Mouse (Mus musculus) intestine, postnatal 0 days (tissue): ENCODE data around the gene Adcy5. TPM values are rescaled to one million over a fixed set of nuclear protein-coding genes. Genes with fewer than 3 reads are reported as not detected.
A peak's percentile ranks its signal among the peaks of the same experiment; 100 is the strongest.

ENCODE experiments used
- ATAC-seq: fragments of 200-750 bp; cut with Nextera tagmentation; 2 replicates; pipeline ENCODE4 v1.8.0; 2017; ENCODE audit warnings: mild to moderate bottlenecking, moderate TSS enrichment, moderate library complexity
- H3K27ac ChIP-seq: fragments of 300-500 bp; sonication (generic); 2 replicates; pipeline ENCODE4 v1.5.1; 2014; ENCODE audit warnings: mild to moderate bottlenecking, low read depth, low read length, moderate library complexity
- H3K27me3 ChIP-seq: fragments of 300-500 bp; sonication (generic); replicated peaks from 2 replicates; pipeline ENCODE4 v1.6.1; 2014; ENCODE audit warnings: low read length, mixed read lengths; ENCODE audit not compliant: control insufficient read depth, insufficient read depth
- H3K36me3 ChIP-seq: fragments of 300-500 bp; sonication (generic); 2 replicates; pipeline ENCODE4 v1.6.1; 2014; ENCODE audit warnings: mild to moderate bottlenecking, moderate library complexity; ENCODE audit not compliant: control insufficient read depth, insufficient read depth
- H3K4me1 ChIP-seq: fragments of 300-500 bp; sonication (generic); replicated peaks from 2 replicates; pipeline ENCODE4 v1.6.1; 2014; ENCODE audit warnings: antibody characterized with exemption, low read length, mixed read lengths; ENCODE audit not compliant: control insufficient read depth, insufficient read depth
- H3K4me2 ChIP-seq: fragments of 300-500 bp; sonication (generic); replicated peaks from 2 replicates; pipeline ENCODE4 v1.6.1; 2014; ENCODE audit warnings: low read depth, mild to moderate bottlenecking, moderate library complexity
- H3K4me3 ChIP-seq: fragments of 300-500 bp; sonication (generic); 2 replicates; pipeline ENCODE4 v1.5.1; 2014; ENCODE audit warnings: low read depth, low read length
- H3K9ac ChIP-seq: fragments of 300-500 bp; sonication (generic); 2 replicates; pipeline ENCODE4 v1.6.1; 2014; ENCODE audit warnings: mild to moderate bottlenecking, low read depth, low read length
- H3K9me3 ChIP-seq: fragments of 300-500 bp; sonication (generic); 2 replicates; pipeline ENCODE4 v1.6.1; 2016; ENCODE audit warnings: mixed run types; ENCODE audit not compliant: control insufficient read depth
- CTCF ChIP-seq: sonication (generic); IDR thresholded peaks from 2 replicates; pipeline ENCODE4 v1.5.1; 2016; ENCODE audit warnings: low read depth, mild to moderate bottlenecking, control low read depth, antibody characterized with exemption, moderate library complexity
- WGBS: fragments of 180-500 bp; shearing (Covaris S2); extraction: QIAGEN DNeasy Blood & Tissue Kit; methylation state at CpG from one replicate; pipeline ENCODE4 v1.1.7; 2014; 5-methylcytosine and 5-hydroxymethylcytosine counted together
- polyA plus RNA-seq: library from polyadenylated mRNA; unstranded; fragments of >200 nt; fragmentation: Nextera tagmentation; extraction: Ambion mirVana; gene quantifications from 2 replicates; pipeline ENCODE4 v1.2.1, GENCODE M21; 2015

The Adcy5 gene
- polyA plus RNA-seq, 1 experiment from 2014 or later: 1.8 TPM

DNA sequence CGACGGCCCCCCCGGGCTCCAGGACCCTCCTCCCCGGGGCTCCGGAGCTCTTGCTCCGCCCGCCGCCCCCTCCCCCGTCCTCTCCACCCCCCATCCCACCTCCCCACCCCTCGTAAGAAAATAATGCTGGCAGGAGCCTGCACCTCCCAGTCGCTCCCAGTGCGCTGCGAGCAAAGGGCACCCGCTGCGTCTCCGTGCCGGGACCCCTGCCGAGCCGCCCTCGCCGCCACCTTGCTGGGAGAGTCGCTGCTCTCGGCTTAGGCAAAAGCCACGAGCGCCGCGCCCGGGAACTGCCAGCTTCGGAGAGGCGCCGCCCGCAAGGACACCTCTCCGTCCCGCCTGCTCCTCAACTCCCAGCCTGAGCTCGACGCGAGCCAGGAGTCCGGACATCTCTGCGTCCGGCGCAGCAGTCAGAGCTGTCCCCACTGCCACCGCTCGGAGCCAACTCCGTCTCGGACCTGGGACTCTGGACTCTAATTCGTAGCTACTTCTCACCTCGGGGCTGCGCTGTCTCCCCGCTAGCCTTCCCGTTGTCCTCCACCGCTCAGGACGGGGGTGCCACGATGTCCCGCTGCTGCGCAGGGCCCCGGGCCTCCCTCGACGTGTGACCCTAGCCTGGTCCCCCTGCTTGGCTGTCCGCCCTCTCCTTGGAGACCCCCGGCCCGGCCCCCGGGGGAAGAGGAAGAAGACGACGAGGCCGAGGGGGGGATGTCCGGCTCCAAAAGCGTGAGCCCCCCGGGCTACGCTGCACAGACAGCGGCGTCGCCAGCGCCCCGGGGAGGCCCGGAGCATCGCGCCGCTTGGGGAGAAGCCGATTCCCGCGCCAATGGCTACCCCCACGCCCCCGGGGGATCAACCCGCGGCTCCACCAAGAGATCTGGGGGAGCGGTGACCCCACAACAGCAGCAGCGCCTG lies 971 bp downstream of the Adcy5 start:
- WGBS: under 1% methylated on average over 75 of the region's 87 CpGs
- H3K4me3 ChIP-seq: peak overlapping the region; percentile 68
- H3K4me2 ChIP-seq: peak overlapping the region; percentile 93
- no peaks in the 10 kb centered on the region for H3K4me1 ChIP-seq
- no peaks in the 10 kb centered on the region for H3K36me3 ChIP-seq
- peak; percentile 14; the same call in 1 of the 2 replicates for ATAC-seq
- H3K27ac ChIP-seq: peak overlapping the region; percentile 54; the same call in 1 of the 2 replicates
- no peaks in the 10 kb centered on the region for H3K9me3 ChIP-seq
- peak; percentile 67 for TF ChIP-seq CTCF
- H3K27me3 ChIP-seq: peaks cover 59% of the 10 kb centered on the region
- peak overlapping the region; percentile 53 for H3K9ac ChIP-seq

DNA sequence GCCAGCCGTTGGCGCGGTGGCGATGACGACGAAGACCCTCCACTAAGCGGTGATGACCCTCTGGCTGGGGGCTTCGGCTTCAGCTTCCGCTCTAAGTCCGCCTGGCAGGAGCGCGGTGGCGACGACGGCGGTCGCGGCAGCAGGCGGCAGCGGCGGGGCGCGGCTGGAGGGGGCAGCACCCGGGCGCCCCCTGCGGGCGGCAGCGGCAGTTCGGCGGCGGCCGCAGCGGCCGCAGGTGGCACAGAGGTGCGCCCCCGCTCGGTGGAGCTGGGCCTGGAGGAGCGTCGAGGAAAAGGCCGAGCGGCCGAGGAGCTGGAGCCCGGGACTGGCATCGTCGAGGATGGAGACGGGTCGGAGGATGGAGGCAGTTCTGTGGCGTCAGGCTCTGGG lies 1.6 kb downstream of the Adcy5 start:
- Histone ChIP-seq H3K4me2 (peak overlapping the region; percentile 93), H3K4me1 (no peaks in the 10 kb centered on the region), H3K9me3 (no peaks in the 10 kb centered on the region), H3K27ac (0 out of 2 replicates have a peak overlapping the region, but pooled peaks have one; percentile 54), H3K27me3 (peaks cover 56% of the 10 kb centered on the region), H3K9ac (no peak overlapping the region; the same call in 1 of the 2 replicates), H3K36me3 (no peaks in the 10 kb centered on the region), H3K4me3 (peak overlapping the region; percentile 68)
- peak; percentile 78 for TF ChIP-seq CTCF
- WGBS: 2% methylated on average over 43 of the region's 48 CpGs
- 0 out of 2 replicates have a peak, but pooled peaks have one; percentile 22 for ATAC-seq

DNA sequence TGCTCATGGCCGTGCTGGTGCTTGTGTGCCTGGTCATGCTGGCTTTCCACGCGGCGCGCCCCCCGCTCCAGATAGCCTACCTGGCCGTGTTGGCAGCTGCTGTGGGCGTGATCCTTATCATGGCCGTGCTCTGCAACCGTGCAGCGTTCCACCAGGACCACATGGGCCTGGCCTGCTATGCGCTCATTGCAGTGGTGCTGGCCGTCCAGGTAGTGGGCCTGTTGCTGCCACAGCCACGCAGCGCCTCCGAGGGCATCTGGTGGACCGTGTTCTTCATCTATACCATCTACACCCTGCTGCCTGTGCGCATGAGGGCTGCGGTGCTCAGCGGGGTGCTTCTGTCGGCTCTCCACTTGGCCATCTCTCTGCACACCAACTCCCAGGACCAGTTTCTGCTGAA lies 2.2 kb downstream of the Adcy5 start:
- H3K4me2 ChIP-seq: peak overlapping the region; percentile 93
- peaks cover 51% of the 10 kb centered on the region for H3K27me3 ChIP-seq
- no peaks in the 10 kb centered on the region for H3K9me3 ChIP-seq
- H3K4me1 ChIP-seq: no peaks in the 10 kb centered on the region
- no peak overlapping the region for H3K9ac ChIP-seq
- H3K4me3 ChIP-seq: peak overlapping the region; percentile 68
- TF ChIP-seq CTCF: no peak
- no peak for ATAC-seq
- no peak overlapping the region for H3K27ac ChIP-seq
- WGBS: 75% methylated on average over 21 of the region's 21 CpGs
- H3K36me3 ChIP-seq: no peaks in the 10 kb centered on the region

DNA sequence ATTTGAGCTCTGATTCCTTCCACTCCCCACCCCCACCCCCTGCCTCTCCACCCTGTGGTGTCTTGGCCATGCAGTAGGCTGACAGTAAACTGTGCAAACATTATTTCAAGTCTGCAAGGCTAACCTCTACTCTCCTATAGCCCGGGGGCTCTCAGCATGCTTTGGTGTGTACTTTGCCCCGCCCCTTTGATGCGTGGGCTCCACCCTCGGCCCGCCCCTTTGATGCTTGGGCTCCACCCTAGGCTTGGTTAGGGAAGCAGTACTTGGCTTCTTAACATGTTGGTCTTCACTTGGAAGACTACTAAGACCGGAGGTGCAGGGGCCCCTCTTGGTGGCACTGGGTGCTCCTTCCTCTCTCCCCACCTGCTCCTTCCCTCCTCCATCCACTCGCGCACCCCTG lies 4.9 kb downstream of the Adcy5 start:
- ATAC-seq: no peak
- Histone ChIP-seq H3K36me3 (no peaks in the 10 kb centered on the region), H3K27ac (no peak overlapping the region), H3K9me3 (no peaks in the 10 kb centered on the region), H3K9ac (no peak overlapping the region), H3K4me2 (no peak overlapping the region), H3K27me3 (peaks cover 29% of the 10 kb centered on the region), H3K4me3 (no peak overlapping the region), H3K4me1 (no peaks in the 10 kb centered on the region)
- WGBS: 56% methylated on average over 8 of the region's 8 CpGs
- no peak for TF ChIP-seq CTCF

DNA sequence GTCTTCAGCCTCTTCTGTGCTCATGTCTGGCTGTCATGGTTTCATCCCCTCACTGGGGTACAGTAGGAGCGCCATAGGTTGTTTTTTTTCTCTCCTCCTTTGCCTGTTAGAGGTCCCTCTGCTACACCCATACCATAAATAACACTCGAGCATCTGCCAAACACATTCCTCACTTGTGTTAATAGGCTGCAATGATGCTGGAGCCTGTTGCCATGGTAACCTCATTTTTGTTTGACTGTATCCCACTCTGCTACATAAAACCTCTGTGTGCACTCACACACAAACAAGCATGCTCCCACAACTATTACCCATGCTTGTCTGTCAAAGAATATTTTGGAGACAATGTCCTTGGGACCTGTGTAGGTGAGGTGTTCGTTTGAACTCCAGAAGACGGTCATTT lies 5.3 kb downstream of the Adcy5 start:
- WGBS: 77% methylated on average over 4 of the region's 4 CpGs
- no peak overlapping the region for H3K4me3 ChIP-seq
- H3K4me2 ChIP-seq: no peak overlapping the region
- ATAC-seq: no peak
- H3K27ac ChIP-seq: no peak overlapping the region
- no peaks in the 10 kb centered on the region for H3K4me1 ChIP-seq
- no peak overlapping the region for H3K9ac ChIP-seq
- no peaks in the 10 kb centered on the region for H3K36me3 ChIP-seq
- TF ChIP-seq CTCF: no peak
- H3K27me3 ChIP-seq: peaks cover 25% of the 10 kb centered on the region
- H3K9me3 ChIP-seq: no peaks in the 10 kb centered on the region

DNA sequence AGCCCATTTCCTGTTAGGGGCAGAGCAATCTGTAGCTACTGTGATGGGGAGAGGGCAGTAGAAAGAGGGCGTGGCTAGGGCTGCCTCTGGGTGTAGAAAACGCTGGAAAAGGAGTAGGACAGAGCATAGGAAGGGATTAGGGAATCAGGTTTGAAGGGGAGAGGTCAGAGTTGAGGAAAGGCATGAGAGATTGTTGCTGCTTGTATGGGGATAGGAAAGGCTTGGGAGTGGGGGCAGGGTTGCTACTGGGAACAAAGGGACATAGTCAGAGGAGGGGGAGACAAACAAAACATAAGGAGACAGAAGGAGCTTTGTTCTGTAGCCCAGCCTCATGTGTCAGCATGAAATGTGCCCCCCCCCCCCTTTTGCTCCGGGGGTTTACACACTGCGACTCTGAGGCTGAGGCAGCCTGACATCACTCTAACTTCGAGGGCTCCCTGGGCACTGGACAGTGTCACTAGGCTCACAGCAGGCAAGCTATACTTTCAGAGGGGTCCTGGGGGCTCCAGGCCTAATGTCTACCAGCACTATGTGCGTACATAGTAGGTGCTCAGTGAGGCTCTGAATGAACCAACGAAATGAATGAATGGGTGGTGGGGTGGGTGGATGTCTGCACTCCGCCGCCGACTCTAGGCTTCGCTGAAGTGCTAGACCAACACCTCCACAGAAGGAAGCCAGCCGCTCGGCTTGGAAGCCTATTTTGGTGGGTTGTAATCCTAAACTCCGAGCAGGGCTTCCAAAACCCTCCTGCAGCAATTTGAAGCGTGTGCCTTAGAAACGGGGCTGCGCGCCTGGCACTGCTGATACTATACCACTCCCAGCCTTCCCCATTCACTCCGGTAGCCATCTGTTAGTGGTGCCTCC lies 9.9 kb downstream of the Adcy5 start:
- H3K4me3 ChIP-seq: no peak overlapping the region
- no peak for ATAC-seq
- H3K4me2 ChIP-seq: no peak overlapping the region
- TF ChIP-seq CTCF: no peak
- H3K27me3 ChIP-seq: no peaks in the 10 kb centered on the region
- no peak overlapping the region for H3K27ac ChIP-seq
- H3K9me3 ChIP-seq: no peaks in the 10 kb centered on the region
- 54% methylated on average over 19 of the region's 19 CpGs for WGBS
- no peaks in the 10 kb centered on the region for H3K36me3 ChIP-seq
- no peak overlapping the region for H3K9ac ChIP-seq
- H3K4me1 ChIP-seq: no peaks in the 10 kb centered on the region
